Mouse (Mus musculus) cerebellum, postnatal 36 days (tissue): ENCODE measurements at regions not wholly inside any gene's neighbourhood (a gene's known extent, or its start where the extent isn't known, plus 50 kb on each side); places are given as distances from the start of the nearest gene placed in this dataset.

Experiments used
- DNase-seq, 2 experiments: peaks; one replicate each; pipeline ENCODE4 v3.0.0; 2021 to 2022; ENCODE audit warnings: mixed read lengths in 2 of 2

DNA sequence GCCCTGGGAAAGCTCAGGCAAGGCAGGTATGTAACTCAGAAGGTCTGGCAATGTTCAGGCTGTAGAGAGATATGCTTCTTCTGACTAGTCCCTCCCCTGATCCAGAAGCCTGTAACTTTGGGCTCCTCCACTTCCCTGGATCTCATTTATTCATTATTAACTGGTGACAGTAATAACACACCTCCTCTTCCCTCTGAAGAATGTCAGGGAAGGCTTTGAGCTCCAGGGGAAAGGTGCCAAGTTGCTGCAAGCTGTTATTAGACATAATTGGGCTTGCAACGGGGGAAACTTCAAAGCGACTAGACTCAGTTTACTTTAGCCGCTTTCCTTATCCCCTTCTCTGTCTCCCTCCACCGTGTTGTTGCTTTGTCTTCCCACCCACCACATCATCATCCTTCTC lies 75.6 kb upstream of the Tmprss2 start:
- no peak for DNase-seq

DNA sequence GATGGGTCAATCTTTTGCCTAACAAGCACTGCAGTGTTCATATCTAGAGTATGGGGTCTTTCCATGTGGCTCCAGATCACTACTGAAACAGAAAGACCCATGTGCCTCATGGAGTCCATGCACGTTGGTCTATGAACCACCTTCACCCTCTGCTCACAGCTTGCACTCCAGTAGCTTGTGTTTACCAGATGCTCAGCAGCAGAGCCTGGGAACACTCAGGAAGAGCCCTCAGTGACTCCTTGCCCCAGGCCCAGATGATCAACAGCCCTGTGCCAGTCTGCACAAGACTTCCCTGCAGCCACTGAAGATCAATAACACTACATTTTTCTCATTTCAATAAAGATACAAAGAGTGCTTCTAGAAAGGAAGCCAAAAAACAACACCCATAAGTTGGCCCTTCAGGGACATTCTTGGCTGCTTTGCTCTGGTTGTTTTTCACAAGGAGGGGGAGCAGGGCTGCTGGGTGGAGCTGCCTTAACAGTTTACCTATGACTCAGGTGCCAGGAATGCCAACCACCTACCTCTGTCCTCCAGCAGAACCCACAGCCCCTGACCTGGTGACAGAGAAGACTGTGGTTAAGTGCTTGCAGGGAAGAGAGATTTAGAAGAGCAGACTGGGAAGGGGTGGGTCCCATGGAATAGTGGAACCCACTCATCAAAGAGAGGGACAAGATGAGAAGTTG lies 74.7 kb upstream of the Tmprss2 start:
- no peak for DNase-seq

DNA sequence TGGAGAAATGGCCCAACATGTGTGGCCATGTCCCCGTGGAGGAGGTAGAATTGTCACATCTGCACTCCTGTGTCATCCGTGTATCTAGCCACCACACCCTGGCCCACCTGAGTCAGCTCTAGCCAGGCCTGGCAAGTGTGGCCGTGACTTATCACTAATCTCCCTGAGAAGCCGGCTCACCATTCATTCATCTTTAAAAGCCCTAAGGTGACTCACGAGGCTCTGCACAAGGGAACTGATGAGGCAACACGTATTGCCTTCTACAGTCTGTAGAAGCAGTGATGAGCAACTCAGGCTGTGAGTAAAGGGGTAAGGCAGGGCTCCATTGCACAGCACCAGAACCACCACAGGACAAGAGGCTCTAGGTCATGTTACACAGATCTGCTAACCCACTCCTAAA lies 70.2 kb upstream of the Tmprss2 start:
- DNase-seq: no peak

DNA sequence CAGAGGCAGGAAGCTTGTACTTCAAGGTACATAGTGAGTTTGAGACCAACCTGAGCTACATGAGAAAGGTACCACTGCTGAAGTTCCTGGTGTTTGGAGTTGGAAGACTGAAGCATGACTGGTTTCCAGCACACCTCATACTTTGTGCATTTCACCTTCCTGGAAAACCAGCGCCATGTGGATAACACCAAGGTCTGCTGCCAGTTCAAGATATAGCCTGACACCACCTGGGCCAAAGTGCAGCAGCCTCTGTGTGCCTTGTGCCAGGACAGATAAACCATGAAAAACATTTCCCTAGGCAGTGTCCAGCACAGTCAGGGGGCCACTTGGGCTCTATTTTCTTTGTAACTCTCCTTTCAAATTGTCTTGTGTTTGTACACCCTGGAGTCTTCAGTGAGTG lies 68.8 kb upstream of the Tmprss2 start:
- no peak for DNase-seq

DNA sequence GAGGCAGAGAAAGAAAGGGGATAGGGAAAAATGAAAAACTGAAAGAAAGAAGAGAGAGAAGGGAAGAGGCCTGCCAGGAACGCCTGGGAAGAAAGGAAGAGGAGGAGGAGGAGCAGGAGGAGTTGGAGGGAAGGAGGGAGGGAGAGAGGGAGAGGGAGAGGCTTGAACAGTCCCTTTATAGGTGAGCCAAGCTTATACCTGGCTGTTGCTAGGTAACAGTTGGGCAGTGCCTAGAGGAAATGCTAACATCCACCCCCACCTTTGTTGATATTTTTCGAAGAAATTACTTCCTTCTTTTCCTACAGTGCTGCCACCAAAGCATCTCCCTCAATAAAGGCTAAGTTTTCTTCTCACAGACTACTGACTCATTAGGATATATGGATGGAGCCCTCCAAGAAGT lies 68.3 kb upstream of the Tmprss2 start:
- DNase-seq: no peak

DNA sequence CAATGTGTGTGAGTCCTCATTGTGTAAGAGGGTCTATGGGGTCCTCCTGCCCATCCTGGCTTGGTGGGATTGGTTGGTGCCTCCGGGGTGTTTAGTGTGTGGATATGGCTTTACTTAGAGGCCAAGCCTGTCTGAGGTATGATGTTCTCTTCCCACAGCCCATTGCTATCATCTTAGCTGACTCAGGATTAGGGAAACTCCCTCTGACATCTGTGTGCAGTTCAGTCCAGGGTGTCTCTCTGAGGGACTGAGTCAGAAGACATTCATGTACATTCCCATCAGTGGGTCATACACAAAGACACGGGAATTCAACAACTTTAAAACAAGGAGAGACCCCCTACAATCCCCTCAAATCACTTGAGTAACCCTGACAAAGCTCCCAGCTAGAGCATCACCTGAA lies 66.6 kb upstream of the Tmprss2 start:
- no peak for DNase-seq

DNA sequence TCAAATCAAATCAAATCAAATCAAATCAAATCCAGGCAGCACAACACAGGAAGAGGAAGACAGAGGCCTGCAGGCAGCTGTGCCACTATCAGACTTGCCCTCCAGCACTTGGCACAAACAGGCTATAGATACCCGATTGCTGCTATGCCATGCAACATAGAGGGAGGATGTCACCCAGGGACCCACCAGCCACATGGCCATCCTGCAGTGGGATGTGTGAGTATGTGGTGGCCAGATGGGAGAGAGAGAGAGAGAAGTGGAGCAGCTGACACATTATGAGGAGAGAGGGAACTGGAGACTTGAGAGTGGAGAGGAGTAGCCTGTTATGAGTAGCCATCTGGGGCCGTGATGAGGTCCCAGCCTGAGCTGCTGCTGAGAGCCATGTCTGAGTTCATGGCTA lies 62.6 kb upstream of the Tmprss2 start:
- DNase-seq: no peak

DNA sequence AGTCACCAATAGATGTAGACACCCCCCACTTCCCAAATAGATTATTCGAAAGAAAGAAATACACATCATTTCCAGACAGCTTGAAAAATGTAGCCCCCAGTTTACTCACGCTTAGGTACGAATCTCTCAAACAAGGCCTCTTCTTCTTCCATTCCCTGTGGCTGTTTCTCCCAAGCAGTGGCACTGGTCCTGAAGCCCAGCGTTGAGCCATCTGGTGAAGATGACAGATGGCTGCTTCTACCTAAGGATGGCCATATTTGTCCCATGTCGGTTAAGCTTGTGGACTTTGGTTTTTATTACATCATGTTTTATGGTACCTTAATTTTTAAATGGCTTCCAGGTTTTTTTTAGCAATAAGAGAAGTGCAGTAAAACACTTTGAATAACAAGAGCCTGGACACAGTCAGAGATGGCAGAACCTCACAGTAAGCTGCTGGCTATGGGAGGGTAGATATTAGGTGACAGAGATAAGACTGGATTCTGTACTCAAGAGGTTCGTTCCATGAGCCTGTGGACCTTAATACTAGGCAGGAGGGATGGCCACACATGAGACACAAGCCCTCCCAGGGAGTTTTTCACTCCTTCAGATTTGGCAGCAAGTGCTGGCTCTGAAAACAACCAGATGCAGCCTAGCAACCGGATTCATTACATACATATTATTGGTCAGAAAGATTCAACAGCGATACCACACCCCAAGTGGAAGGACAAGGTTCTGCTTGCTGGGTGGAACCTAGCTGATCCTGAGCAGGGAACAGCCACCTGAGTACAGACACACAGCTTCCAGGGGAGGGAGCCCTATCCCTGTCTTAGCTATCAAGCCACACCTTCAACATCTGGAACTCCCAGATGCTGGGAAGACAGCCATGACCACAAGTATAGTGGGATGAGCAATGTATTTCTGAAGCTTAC lies 59.4 kb upstream of the Tmprss2 start:
- peak; percentile 23 to 36 for DNase-seq

DNA sequence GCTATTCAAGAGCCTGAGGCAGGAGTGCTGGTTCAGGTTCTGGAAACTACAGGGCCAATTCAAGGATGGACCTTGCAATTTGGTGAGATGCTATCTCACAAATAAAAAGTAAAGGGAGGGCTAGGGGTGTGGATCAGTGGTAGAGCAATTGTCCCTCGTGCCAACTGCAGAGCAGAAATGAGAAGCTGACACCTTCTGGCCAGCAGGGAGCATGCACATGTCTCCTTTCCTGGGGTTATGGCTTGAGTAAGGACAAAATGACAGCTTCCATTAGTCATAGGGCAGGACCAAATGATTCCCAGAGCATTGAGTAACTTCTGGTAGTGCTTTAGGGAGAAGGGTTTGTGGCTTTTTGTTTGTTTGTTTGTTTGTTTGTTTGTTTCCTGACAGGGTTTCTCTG lies 56.5 kb upstream of the Tmprss2 start:
- no peak for DNase-seq

DNA sequence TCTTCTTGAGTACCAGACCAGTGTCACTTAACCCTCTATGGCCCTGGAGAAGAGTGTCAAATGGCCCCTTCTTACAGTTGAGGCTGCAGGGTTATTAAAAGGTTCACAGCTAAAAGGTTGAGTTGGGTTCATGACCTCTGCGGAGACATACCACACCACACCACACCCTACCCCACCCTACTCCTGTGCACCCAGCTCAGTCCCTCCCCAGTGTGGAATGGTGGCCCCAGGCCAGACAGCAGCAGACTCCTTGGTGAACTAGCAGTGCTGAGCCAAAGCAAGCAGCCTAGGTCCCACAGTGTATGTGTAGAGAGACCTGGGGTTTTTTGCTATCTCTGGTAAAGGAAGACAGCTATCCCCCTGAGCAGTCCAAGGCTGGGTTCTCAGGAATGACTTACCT lies 54.5 kb upstream of the Tmprss2 start:
- DNase-seq: no peak
